Mouse (Mus musculus) spleen, adult 12 weeks (tissue): ENCODE data around the gene Tmem87b.

Experiments used
- DNase-seq: peaks from one replicate; pipeline ENCODE4 v3.0.0; 2022; ENCODE audit warnings: low spot score

The Tmem87b gene

GRCm38 (mm10) chr2:128818956-128819643, 1.2 kb downstream of the Tmem87b start:
- DNase-seq = no peak

- no peak for DNase-seq
Measured at GRCm38 (mm10) chr2:128820631-128821030, 2.7 kb downstream of the Tmem87b start.

- no peak for DNase-seq
Measured at GRCm38 (mm10) chr2:128823893-128824292, 6.0 kb downstream of the Tmem87b start.

- DNase-seq = no peak
Measured at GRCm38 (mm10) chr2:128827787-128828186, 9.9 kb downstream of the Tmem87b start.

- no peak for DNase-seq
Measured at GRCm38 (mm10) chr2:128832611-128833010, 14.7 kb downstream of the Tmem87b start.

GRCm38 (mm10) chr2:128833035-128833434, 15.1 kb downstream of the Tmem87b start:
- no peak for DNase-seq

- no peak for DNase-seq
Measured at GRCm38 (mm10) chr2:128833435-128833834, 15.5 kb downstream of the Tmem87b start.

GRCm38 (mm10) chr2:128837531-128837930, 19.6 kb downstream of the Tmem87b start:
- no peak for DNase-seq

- no peak for DNase-seq
Measured at GRCm38 (mm10) chr2:128838611-128839010, 20.7 kb downstream of the Tmem87b start.

- DNase-seq = no peak
Measured at GRCm38 (mm10) chr2:128839501-128839900, 21.6 kb downstream of the Tmem87b start.

GRCm38 (mm10) chr2:128842437-128842836, 24.5 kb downstream of the Tmem87b start:
- DNase-seq = no peak

GRCm38 (mm10) chr2:128850036-128850435, 32.1 kb downstream of the Tmem87b start:
- no peak for DNase-seq

GRCm38 (mm10) chr2:128856673-128857072, 38.8 kb downstream of the Tmem87b start:
- DNase-seq = no peak

- DNase-seq = no peak
Measured at GRCm38 (mm10) chr2:128858962-128859361, 41.0 kb downstream of the Tmem87b start.

GRCm38 (mm10) chr2:128859861-128860260, 41.9 kb downstream of the Tmem87b start:
- no peak for DNase-seq

- no peak for DNase-seq
Measured at GRCm38 (mm10) chr2:128862636-128863035, 44.7 kb downstream of the Tmem87b start, which contains the start of gene Fbln7. Fbln7 (plus strand) TSS chr2:128862981.

- no peak for DNase-seq
Measured at GRCm38 (mm10) chr2:128863777-128864331, 45.9 kb downstream of the Tmem87b start.

- no peak for DNase-seq
Measured at GRCm38 (mm10) chr2:128865061-128865460, 47.1 kb downstream of the Tmem87b start.

GRCm38 (mm10) chr2:128871656-128872055, 53.7 kb downstream of the Tmem87b start:
- DNase-seq = no peak

GRCm38 (mm10) chr2:128872256-128872655, 54.3 kb downstream of the Tmem87b start:
- DNase-seq = no peak

- no peak for DNase-seq
Measured at GRCm38 (mm10) chr2:128875526-128875925, 57.6 kb downstream of the Tmem87b start.

GRCm38 (mm10) chr2:128881236-128881635, 63.3 kb downstream of the Tmem87b start:
- no peak for DNase-seq

GRCm38 (mm10) chr2:128885225-128885811, 67.4 kb downstream of the Tmem87b start:
- no peak for DNase-seq
